Mouse (Mus musculus) cerebellum, postnatal 14 days (tissue): Measurements from ENCODE around the gene 1810024B03Rik.

Experiments
- DNase-seq, 2 experiments: peaks; one replicate each; pipeline ENCODE4 v3.0.0; 2021; ENCODE audit warnings: mixed read lengths in 2 of 2

Gene 1810024B03Rik

GRCm38 (mm10) chr2:127166261-127166660 is 41.8 kb downstream of the 1810024B03Rik start:
- peak; percentile 53 to 63 for DNase-seq

GRCm38 (mm10) chr2:127165675-127166074 is 42.4 kb downstream of the 1810024B03Rik start:
- no peak for DNase-seq

- DNase-seq: no peak
Observed at GRCm38 (mm10) chr2:127145699-127146098, 62.4 kb downstream of the 1810024B03Rik start.

- DNase-seq: peak; percentile 34 to 51
Observed at GRCm38 (mm10) chr2:127143158-127144063, 64.7 kb downstream of the 1810024B03Rik start, which contains the start of gene Itpripl1. Itpripl1 (minus strand) TSS chr2:127143442.

GRCm38 (mm10) chr2:127142577-127143157 is 65.4 kb downstream of the 1810024B03Rik start:
- DNase-seq: peak in 1 of 2 experiments; percentile 12

- DNase-seq: no peak
Observed at GRCm38 (mm10) chr2:127142031-127142430, 66.0 kb downstream of the 1810024B03Rik start.

GRCm38 (mm10) chr2:127140011-127140410 is 68.1 kb downstream of the 1810024B03Rik start:
- DNase-seq: no peak

- no peak for DNase-seq
Observed at GRCm38 (mm10) chr2:127139605-127140004, 68.5 kb downstream of the 1810024B03Rik start.

- DNase-seq: no peak
Observed at GRCm38 (mm10) chr2:127139094-127139493, 69.0 kb downstream of the 1810024B03Rik start.

- no peak for DNase-seq
Observed at GRCm38 (mm10) chr2:127138449-127138848, 69.6 kb downstream of the 1810024B03Rik start.

- no peak for DNase-seq
Observed at GRCm38 (mm10) chr2:127137838-127138420, 70.2 kb downstream of the 1810024B03Rik start.

- DNase-seq: peak; percentile 41 to 58
Observed at GRCm38 (mm10) chr2:127136979-127137378, 71.1 kb downstream of the 1810024B03Rik start.
